Mouse (Mus musculus) heart, postnatal 10 days (tissue): ENCODE measurements around the gene Ccdc43. TPM values are rescaled to one million over a fixed set of nuclear protein-coding genes. Genes with fewer than 3 reads are reported as not detected.
"Not testable (repeated sequence)": the region's sequence is repeated elsewhere in the genome, so short reads cannot be mapped to it uniquely, and the experiment has no call there.

Source experiments
- DNase-seq, 2 experiments: peaks; one replicate each; pipeline ENCODE4 v3.0.0; 2021
- intact Hi-C: fragments of 180-260 bp; cut with DNase I; formaldehyde crosslinking; loops from one replicate; pipeline ENCODE4 v1.15.1; 2025
- total RNA-seq, 2 experiments: library from RNA; stranded (reverse); gene quantifications; 2 replicates each; pipeline ENCODE4 v1.2.3; 2021

The Ccdc43 gene
- 10 to 100 TPM; 19.7 to 22.7 TPM for total RNA-seq

GRCm38 (mm10) chr11:102697338-102698017 lies at the start of gene Ccdc43:
TSS of gene Ccdc43 (minus strand) at chr11:102697782.
- intact Hi-C loops = no loop called here
- DNase-seq = peak; percentile 92 to 93

- intact Hi-C loops = no loop called here
- DNase-seq = no peak
Measured at GRCm38 (mm10) chr11:102744746-102745145, 47.2 kb upstream of the Ccdc43 start.

GRCm38 (mm10) chr11:102742843-102743242 lies 45.3 kb upstream of the Ccdc43 start:
- intact Hi-C loops = no loop called here

DNA sequence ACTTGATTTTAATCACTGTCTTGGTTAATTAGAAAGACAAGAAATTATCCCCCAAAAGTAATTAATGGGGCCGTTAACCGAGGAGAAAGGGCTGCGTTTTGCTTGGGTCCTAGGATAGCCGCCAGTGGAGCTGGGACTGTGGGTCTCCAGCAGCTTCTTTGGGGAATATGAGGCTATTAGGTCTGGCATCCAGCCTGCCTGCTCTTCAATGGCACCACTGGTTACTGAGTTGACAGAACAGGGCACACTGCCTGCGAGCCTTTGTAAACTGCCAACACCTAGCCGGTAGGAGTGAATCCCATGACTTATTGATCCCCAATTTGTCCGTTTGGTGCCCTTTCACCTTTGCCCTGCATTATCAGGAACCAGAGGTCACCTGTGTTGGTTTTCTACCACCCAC lies 44.5 kb upstream of the Ccdc43 start:
- no peak for DNase-seq
- intact Hi-C loops = no loop called here

More at GRCm38 (mm10) chr11:102742843-102743242, 45.3 kb upstream of the Ccdc43 start:
- no peak for DNase-seq

- DNase-seq = peak; percentile 44 to 52
- intact Hi-C loops = no loop called here
Measured at GRCm38 (mm10) chr11:102741129-102741950, 43.8 kb upstream of the Ccdc43 start.

DNA sequence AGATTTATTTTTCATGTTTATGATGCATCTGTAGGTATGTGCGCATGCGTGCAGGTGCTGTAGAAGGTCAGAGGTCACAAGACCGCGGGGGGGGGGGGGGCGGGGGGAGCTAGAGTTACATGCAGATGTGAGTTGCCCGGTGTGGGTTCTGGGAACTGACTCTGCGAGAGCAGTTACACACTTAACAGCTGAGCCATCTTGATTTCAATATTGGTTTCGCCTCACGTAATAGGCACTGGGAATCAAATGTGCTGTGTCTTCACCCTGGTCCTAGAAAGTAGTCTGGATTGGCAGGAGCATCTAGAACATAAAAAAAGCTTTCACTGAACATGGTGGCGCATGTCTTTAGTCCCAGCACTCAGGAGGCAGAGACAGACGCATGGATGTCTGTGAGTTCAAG lies 43.1 kb upstream of the Ccdc43 start:
- intact Hi-C loops = no loop called here
- DNase-seq = no peak

GRCm38 (mm10) chr11:102739278-102739966 lies 41.8 kb upstream of the Ccdc43 start:
- peak; percentile 58 to 67 for DNase-seq
- intact Hi-C loops = loop anchor here (2.0 kb wide), 1 partner anchor 33 kb away; no protein-coding TSS in a partner anchor

- intact Hi-C loops = loop anchor here (2.0 kb wide), 1 partner anchor 35 kb away; no protein-coding TSS in a partner anchor
- no peak for DNase-seq
Measured at GRCm38 (mm10) chr11:102738046-102738445, 40.5 kb upstream of the Ccdc43 start.

DNA sequence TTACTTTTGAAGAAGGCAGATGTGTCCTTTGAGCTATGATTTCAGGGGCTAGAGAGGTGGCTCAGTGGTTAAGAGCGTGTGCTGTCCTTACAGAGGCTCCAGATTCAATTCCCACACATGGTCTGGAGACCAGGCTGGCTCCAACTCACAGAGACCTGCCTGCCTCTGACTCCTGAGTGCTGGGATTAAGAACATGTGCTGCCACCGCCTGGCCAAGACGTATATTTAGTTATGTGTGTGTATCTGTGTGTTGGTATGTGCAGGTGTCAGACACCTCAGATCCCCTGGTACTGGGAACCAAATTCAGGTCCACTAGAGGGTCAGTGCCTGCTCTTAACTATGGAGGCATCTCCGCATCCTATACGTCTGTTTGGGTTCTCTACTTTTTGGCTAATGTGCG lies 37.4 kb upstream of the Ccdc43 start:
- no peak for DNase-seq
- intact Hi-C loops = no loop called here

DNA sequence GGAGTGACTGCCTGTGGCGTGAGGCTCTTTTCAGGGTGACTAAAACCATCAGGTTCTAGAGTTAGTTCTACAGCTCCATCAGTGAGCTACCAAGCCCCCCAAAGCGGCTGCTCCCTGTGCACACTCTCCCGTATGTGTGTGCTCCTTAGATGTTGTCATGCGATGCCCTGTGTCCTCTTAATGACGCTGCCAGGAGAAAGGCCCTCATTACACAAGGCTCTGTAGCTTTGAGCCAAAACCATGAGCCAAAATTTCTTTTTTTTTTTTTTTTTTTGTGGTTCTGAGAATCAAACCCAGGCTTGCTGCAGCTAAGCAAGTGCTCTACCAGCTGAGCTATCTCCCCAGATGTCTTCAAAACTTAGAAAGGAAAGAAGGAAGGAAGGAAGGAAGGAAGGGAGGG lies 35.6 kb upstream of the Ccdc43 start:
- intact Hi-C loops = no loop called here

GRCm38 (mm10) chr11:102731366-102731765 lies 33.8 kb upstream of the Ccdc43 start:
- intact Hi-C loops = no loop called here
- no peak for DNase-seq

More for the DNA sequence above, 35.6 kb upstream of the Ccdc43 start:
- DNase-seq = no peak

- no peak for DNase-seq
- intact Hi-C loops = no loop called here
Measured at GRCm38 (mm10) chr11:102729835-102730234, 32.3 kb upstream of the Ccdc43 start.

DNA sequence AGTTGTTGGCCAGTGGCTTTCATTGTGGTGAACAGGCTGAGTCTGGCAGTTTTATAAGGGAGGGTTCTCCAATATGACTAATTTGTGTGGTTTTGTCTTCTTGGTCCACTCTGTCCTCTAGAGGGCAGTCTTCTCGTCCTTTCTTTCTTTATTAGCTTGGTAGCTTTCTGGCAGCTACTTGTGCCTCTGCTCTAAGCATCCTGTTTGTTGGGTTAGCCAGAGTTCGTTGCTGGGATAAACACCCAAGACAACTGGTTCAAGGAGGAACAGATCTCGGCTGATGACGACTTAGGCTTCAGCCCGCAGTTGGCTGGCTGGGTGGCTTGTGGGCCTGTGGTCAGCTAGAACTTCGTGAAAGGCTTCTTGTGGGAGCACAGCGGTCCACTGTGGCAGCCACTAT lies 31.0 kb upstream of the Ccdc43 start:
- intact Hi-C loops = no loop called here
- peak; percentile 52 to 73 for DNase-seq

DNA sequence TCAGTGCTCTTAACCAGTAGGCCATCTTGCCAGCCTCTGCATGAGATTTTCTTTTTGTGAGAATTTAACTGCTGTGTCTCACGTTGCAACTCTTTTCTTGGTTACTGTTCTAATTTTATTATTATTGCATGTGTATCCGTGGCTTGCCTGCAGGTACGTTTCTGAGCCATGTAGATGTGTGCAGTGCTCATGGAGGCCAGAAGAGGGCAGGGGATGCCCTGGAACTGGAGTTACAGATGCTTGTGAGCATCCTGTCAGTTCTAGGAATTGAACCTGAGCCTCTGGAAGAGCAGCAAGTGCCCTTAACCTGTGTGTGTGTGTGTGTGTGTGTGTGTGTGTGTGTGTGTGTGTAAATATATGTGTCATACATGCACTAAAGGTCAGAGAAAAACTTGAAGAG lies 28.0 kb upstream of the Ccdc43 start:
- peak in 1 of 2 experiments; percentile 20 for DNase-seq
- intact Hi-C loops = no loop called here

- intact Hi-C loops = no loop called here
- no peak for DNase-seq
Measured at GRCm38 (mm10) chr11:102716135-102716534, 18.6 kb upstream of the Ccdc43 start.

DNA sequence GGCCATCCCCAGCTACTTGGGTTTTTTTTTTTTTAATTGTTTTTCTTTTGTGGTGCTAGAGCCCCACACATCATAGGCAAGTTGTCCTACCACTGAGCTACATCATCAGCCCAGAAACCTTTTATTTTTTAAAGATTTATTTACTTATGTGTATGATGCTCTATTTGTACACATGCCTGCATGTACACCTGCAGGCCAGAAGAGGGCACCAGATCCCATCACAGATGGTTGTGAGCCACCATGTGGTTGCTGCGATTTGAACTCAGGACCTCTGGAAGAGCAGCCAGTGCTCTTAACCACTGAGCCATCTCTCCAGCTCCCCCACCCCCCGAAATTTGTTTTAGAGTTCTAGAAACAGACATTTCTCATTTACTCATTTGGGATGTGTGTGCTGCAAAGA lies 17.0 kb upstream of the Ccdc43 start:
- DNase-seq, intact Hi-C loops: not testable (repeated sequence)

DNA sequence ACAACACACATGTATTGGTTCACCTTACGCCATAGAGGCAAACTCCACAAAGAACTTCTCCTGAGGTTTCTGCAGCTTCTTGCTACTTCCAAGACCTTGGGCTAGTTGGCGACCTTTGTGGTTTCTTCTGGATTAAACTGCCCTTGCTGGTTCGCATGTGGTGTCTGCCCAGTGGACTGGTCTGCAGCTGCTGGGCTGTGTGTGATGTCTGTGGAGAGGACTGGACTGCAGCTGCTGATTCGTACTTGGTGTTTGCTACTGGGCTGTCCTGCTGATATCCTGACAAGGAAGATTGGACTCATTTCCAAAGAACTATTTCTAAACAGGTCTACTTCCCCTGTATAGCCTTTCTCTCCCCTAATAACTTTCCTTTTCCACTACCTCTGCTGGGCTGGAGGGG lies 14.8 kb upstream of the Ccdc43 start:
- intact Hi-C loops = no loop called here
- no peak for DNase-seq

DNA sequence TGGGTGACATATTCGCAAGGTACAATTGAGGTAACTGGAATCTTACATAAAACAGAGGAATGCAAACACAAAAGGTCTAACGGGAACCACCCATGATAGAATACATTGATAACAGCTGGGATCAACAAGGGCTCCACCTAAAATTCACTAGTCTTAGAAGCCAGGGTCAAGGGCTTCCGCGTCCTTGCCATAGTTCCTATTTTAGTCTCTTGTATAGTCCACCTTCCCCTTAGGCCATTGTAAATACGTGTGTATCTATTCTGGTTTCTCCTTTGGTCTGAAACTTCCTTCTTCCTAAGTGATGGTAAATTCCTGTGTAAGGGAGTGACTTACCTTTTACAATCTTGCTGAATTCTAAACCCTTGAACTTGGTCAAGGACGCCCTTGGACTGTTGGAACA lies 4.6 kb upstream of the Ccdc43 start:
- intact Hi-C loops, DNase-seq: not testable (repeated sequence)

DNA sequence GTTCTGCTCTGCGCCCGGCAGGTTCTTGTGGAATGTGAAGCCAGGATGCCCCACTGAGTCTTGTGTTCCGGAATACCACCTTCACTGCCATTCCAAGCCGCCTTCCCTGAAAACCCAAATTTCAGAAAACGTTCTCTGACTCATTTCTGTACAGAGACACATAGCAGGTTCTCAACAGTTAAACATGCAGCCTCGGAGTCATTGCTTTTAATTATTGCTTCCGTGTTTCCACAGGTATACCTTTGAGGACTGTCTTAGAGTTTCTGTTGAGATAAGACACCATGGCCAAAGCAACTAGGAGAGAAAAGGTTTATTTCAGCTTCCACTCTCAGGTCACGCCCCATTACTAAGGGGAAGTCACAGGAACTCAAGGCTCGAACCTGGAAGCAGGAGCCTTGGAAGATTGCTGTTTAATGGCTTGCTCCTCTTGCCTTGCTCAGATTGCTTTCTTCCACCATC lies 465 bp upstream of the Ccdc43 start:
- DNase-seq = no peak
- intact Hi-C loops = no loop called here

GRCm38 (mm10) chr11:102695289-102695688 lies 2.3 kb downstream of the Ccdc43 start:
- intact Hi-C loops = no loop called here
- no peak for DNase-seq

DNA sequence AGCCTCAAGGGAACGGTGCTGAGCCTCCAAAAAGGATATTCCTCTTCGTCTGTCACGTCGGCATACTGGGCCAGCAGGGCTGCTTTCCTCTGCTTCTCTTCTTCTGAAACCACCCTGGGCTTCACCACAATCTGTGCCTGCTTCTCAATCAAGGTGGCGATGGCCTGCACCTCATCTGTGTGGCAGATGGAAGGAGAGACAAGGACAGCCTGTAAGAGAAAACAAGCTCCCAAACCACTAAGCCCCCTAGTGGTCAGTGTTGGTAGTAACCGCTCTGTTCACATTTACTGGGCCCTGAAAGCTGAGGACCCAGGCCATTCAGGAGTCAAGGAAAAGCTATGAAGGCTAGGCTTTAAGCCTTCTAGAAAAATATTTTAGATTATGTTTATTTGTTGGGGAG lies 7.4 kb downstream of the Ccdc43 start:
- DNase-seq = peak; percentile 59 to 79
- intact Hi-C loops = no loop called here
